Mouse (Mus musculus) layer of hippocampus, adult 9-11 months (tissue): ENCODE results near the gene Edem1.
"Not testable (repeated sequence)": the region's sequence is repeated elsewhere in the genome, so short reads cannot be mapped to it uniquely, and the experiment has no call there.

Experiments used
- DNase-seq: peaks from one replicate; pipeline ENCODE4 v3.0.0; 2022

Edem1 gene

DNA sequence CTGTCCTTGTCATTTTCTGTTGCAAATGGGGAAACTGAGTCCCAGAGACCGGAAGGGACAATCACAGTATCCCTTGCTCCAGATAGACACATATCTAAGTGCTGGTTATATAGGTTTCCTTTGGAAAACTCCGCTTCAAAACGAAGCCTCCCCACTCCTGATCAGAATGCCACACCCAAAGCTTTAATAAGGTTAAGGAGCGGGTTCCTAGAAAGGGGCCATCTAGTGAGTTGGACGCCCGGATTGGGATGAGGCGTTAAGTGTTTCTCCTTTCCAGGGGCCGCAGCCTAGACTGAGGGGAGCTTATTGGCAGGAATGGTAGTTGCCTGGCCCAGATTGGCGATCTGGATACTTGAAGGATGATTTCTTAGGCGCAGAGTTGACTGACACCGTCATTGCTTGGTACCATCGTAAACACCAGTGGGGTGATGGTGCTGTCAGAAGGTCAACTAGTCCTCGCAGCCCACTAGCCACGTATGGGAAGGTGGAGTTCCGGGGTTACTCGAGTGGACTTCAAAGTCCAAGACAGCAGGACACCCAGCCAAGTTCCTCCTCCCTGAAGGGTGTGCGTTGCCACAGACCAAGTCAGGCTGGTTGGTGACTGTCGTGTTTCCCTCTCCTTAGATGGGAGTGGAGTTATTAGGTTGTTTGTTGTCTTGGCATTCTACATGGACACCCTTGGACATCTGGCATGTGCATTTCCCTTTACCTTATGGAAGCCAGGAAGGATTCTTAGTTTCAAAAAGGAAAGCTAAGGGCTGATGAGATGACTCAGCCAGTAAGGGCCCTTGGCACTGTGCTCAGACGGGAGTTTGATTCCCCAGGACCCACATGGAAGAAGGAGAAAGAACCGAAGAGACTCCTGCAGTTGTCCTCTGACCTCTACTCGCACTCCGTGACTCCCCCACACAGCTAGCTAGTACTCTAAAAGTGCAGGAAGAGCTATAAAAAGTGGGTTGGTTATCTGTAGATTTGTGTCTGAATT is 1.2 kb downstream of the Edem1 start:
- peak; percentile 50 for DNase-seq

DNA sequence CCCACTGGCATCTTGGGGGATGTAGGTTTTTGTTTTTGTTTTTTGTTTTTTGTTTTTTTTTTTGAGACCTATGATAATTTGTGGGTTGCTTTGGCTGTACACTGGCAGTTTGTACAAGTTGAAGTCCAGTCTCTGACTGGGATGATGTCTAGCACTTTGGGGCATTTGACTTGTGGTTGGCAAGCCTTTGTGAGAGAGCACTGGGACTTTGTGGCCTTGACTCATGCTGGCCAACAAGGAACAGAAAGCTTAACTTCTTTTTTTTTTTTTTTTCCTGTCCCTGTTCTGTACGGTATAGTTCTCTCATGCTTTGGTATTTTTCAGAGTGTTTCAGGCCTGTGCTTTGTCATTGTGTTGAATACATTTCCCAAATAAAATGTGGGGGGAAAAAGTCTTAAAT is 3.7 kb downstream of the Edem1 start:
- peak; percentile 47 for DNase-seq

DNA sequence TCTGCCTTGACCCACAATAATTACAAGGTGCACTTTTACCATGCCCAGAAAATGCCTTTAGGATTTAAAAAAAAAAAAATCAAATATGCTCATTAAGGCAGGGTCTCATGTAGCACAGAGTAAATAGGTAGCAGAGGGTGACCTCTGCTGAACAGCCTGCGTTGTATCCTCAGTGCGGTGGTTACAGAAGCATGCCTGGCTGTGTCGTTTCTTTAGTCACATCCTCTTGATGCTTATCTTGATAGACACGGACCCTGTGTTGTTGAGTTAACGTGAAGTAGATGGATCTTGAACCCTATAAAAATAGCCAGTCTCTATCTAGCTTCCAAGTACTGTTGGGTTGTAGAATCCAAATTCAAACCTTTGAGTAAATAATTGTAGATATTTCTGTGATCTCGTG is 4.5 kb downstream of the Edem1 start:
- DNase-seq, result no peak

DNA sequence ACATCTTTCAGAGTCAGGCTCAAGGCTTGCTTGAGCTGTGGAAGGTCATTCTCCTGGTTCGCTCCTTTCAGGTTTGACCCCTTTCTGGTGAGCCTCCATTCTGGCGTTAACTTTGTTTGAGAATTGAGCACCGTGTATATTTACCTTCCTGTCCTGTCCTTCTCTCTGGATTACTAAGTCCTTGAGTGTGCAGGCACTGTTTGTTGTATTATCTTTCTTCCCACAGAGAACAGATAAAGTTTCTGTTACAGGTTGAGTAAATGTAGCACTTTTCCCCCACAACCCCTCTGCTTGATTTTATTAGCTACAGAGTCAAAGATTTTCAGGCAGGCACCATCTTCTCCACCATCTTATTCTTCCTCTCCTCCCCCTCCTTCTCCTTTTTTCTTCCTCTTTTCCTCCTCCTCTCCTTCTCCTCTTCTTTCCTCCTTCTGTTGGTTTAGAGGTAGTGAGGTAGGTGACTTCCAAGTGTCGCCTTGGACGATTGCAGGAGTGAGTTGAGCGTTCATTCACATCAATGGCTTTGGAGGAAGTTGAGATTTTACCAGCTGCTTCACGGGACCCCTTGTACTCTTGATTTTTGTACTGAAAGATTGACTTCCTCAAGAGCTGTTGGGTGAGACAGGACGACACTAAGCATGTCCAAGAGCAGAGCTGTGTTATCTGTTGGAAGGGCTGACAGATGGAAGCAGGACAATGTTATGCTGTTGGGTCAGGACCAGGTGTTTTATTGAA is 5.7 kb downstream of the Edem1 start:
- DNase-seq, result no peak

DNA sequence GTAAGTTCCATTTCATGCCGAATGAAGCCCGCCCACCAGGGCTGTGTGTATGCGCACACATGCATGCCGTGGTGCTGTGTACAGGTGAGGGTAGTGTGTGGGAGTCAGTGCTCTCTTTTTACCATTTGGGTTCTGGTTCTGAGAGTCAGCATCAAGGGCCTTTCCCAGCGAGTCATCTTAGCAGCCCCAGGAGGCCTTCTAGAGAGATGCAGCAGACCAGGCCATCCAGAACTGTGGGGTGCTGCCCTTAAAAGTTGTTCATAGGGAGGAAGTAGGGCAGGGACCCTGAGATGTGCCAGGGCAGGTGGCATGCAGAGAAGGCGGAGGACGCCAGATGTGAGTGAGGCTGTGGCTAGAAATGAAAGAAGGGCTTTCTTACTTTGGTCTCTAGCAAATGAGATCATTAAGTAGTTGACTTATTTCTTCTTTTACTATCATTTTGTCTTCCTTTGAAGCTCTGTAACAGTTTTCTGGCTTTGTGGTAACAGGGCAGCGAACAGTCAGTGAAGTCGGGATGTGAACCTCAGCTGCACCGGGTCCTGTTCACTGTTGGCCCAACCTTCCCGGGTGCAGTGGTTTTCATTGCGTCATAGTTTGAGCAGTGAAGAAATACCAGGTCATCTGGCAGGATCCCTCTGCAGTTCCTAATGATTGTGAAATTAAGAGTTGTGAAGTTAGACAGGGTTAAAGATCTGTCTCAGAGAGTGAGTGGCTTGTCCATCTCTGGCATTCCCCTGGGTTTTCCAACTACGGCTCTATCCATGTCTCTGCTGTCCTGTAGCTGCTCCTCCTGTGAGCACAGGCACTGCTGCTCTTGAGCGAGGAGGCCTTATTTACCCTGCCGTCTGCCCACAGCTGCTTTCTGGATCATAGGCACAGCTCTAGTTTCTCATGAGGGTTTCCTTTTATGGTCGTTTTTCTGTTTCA is 7.6 kb downstream of the Edem1 start:
- no peak for DNase-seq

DNA sequence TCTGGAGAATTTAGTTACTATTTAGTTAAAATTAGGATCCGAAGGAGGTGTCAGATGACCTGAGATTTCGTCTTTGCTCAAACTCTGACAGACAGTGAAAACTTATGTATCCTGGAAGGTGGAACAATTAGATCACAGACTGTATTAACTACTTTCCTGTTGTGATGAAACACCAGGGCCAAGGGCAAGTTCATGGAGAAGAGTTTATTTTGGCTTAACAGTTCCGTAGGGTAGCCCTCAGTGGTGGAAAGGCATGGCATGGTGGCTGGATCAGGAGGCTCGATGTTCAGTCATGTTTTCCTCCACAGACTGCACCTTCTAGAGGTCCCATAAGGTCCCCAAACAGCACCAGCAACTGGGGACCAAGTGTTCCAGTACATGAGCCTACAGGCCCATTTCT is 8.6 kb downstream of the Edem1 start:
- DNase-seq, result no peak

DNA sequence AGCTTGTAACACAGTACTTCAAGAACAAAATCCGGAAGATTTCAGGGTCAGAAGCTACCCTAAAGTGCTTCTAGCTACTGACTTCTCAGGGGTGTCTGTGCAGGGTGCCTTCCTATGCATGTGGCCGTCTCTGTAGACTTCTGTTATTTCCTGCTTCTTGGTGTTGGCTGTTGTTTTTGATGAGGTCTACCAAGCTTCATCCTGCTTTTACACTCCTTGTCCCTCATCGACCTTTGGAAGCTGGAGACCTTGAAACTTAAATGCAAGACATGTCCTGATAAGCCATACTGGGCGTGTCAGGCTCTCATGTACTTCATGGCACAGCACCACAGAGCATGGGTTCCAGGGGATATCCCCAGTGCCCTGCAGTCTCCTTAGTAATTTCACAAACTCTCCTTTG is 9.5 kb downstream of the Edem1 start:
- DNase-seq, result no peak

DNA sequence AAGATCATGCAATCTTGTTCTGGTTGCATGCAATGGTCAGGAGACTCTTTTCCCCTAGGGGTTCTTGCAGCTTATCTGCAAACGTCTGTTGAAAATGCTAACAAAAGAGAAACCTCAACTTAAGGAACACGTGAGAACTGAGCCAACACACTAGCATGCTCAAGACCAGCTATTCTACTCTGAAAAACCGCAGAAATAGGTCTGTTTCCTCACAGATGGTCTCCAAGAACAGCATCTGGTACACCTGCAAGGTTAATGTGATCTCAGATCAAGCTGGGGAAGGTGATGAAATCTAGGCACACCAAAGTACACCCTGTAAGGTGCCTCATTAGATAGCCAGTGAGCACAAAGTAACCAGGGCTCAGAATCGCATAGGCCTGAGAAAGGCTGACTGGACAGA is 11.0 kb downstream of the Edem1 start:
- DNase-seq, result no peak

DNA sequence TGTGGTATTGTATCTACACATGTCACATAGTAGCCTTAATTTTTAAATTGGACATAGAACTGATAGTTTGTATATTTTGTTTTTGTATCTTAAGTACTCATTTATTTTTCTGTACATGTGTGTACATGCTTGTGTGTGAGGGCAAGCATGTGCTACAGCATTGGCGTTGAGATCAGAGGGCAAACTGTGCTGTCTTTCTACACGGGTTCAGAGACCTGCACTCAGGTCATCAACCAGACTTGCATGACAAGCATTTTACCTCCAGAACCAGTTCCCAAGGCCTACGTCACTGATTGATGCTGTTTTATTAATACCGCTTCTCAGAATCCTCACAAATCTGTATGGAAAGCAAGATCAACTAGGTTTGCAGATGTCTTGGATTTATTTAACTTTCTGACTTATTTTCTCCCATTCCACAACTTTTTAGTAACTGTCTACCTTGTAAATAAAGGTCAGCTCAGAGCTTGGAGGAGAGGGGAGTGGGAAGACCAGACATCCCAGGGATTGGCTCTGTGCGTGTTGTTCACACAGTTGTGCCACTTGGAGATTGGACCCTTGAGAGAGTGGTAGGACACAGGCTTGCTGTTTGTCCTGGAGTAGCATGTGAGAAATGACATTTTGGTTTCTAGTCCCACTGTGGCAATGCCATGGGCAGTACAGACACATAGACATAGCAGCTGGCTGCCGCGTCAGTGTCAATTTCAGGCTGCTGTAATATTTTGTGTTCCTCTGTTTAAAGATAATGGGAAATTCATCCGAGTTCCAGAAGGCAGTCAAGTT is 12.6 kb downstream of the Edem1 start:
- no peak for DNase-seq

DNA sequence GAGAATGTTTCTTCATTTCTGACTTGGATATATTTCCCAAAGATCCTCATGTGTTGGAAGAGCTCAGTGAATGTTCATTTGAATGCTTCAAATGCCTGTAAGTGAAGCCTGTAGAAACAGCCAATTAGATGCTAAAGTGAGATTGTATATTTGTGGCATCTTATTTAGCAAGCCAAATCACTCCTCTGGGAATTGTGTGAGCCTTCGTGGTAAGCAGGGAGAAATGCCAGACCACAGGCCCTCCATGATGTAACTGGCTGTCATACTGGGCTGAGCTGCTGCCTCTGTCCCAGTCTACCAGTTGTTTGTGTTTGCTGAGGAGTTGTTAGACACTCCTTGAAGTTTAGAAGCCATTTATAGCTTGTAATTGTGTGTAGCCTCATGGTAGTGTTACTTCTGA is 15.2 kb downstream of the Edem1 start:
- no peak for DNase-seq

DNA sequence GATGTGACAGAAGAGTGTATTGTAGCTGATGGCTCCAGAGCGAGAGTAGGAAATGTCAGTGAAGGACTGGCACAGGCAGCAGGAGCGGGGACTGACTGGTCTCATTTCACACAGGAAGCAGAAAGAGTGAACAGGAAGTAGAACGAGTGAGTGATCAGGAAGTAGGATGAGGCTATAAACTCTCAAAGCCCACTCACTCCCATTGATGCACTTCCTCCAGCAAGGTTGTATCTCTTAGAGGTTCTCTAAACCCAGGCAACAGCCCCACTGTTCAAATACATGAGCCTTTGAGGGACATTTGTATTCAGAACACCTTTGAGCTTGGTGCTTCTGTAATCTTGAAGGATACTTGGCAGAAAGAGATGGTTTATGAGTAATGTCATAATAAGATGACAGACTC is 15.7 kb downstream of the Edem1 start:
- no peak for DNase-seq

DNA sequence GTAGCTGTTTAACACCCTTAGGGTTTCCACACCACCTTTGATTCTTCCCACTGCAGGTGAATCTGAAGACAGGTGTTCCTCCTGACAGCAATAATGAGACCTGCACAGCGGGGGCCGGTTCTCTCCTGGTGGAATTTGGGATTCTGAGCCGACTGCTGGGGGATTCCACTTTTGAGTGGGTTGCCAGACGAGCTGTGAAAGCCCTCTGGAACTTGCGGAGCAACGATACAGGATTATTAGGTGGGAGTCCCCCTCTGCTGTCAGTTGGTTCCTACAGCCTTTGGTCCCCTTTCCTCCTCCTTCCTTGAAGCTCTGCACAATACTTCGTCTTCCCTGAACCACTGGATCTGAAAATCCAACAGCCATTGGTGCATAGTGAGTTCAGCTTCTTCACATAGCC is 16.3 kb downstream of the Edem1 start:
- no peak for DNase-seq

DNA sequence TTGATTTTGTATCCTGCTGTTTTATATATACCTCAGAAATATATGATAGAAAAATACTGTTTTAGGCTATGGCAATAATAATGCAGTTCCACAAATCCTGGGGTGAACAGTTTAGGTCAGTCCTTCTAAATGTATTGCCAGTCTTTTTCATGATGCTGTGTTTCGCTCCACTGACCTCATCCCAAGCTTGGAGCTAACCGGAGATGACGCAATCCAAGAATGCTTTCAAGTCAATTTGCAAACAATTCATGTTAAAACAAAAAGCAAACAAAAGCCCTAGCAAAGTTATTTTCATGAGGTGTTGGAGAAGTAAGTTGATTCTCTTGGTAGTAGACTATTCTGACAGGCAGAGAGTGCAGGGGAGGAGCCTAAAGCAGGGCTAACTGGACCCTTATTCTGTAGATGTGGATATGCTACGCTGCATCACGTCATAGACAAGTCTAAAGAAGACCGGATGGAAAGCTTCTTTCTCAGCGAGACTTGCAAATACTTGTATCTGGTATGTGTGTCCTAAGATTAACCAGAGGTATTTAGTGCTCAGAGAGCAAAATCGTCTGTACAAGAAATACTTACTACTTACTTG is 23.7 kb downstream of the Edem1 start:
- DNase-seq, result no peak

DNA sequence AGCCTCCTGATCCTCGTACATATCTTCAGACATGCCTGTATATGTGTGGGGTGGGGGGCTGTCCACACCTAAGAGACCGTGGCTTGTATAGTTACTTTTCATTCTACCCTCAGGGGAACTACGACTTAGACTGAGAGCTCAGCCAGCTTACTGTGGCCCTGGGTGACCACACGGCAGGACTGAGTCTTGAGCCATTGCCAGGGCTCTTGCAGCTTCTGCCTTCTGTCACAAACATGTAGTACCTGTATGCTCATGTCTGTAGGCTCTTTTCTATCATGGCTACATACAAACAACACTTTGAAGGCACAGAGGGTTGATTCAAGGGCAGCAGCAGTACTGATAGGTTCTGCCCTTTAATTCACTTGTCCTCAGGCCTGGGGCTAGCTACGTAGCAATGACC is 24.5 kb downstream of the Edem1 start:
- no peak for DNase-seq

DNA sequence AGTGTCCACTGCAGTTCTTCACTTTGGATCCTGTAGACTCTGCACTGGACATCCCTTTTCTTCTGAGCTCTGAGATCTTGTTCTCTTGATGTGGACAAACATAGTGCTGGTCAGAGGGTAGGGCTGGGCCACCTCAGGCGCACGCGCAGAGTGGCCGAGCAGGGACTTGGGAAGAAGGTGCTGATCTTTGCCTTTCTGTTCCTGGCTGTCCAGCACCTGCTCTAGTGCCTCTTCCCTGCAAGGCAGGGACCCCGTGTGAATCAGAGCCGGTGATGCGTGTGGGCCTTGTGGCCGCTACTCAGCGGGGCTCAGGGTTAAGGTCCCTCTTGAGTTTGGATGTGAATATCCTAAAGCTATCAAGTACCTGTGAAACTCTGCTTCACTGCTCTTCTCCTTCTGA is 30.1 kb downstream of the Edem1 start:
- DNase-seq, result no peak

DNA sequence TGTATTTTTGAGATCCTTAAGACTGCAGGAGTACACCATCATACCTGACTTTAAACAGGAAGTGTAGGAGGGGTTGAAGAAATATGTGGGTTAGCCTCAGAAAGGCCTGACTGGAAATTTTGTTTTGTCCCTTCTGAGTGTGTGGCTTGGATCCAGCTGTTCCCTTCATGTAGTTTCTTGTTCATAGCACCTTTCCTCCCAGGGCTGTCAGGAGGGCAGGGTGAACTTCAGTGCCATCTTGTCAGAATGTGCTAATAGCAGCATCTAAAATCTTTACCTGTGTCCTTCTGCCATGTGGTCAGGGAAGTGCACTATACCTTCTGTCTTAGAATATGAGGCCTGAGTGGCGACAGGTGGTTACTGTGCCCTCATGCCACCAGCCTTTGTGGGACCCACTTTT is 32.8 kb downstream of the Edem1 start:
- DNase-seq, result no peak

DNA sequence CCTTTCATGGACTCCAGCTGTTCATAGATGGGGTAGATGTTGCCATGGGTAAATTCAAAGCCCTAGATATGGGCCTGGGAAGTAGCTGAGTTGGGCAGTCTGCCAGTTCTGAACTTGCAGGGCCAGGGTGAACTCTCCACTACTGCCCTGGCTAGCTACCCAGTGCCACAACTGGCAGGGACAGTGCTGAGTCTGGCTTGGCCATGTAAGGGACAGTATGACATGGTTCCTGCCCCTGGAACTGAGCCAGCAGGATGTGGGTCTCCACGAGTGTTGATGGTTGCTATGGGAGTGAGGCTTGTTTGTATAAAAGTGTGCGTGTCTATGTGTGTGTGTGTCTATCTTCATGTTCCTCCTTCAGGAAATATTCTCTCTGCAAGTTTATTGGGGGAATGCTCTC is 34.1 kb downstream of the Edem1 start:
- DNase-seq, result no peak

DNA sequence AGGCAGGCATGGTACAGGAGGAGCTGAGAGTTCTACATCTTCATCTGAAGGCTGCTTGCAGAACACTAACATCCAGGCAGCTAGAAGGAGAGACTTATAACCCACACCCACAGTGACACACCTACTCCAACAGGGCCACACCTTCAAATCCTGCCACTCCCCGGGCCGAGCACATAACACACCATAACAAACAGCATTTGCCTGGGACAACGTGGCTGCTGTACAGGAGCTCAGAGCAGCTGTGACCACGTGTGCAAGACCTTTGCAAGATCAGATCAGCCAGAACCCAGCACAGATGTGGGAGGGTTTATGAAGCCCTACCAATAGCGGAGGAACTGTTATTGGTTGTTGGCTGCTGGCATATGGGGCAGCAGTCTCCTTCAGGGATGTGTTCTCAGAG is 37.9 kb downstream of the Edem1 start:
- no peak for DNase-seq

DNA sequence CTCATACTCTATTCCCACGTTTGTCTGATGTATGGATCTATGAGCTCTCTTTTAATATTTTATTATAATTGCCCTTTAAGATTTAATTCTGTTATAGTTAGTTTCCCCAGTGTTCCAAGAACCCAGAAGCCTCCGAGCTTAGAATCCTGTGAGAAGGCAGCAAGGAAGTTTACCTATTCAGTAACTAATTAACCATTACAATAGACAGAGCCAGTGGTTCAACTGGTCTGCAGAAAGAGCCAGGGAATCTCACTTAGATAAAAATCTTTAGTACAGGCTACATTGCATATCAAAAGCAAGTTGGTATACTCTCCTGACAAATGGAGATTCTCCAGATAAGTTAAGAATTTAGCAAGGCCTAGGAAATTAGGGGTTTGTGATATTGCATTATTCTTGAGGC is 40.6 kb downstream of the Edem1 start:
- not testable (repeated sequence) for DNase-seq

DNA sequence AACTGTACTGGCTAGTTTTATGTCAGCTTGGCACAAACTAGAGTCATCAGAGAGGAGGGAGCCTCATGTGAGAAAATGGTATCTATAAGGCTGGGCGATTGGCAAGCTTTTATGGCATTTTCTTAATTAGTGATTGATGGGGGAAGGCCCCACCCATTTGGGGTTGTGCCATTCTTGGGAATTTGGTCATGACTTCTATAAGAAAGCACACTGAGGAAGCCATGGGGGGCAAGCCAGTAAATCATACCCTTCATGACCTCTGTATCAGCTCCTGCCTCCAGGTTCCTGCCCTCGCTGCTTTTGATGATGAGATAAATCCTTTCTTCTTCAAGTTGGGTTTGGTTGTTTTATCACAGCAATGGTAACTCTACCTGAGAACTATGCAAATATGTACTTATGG is 42.0 kb downstream of the Edem1 start:
- DNase-seq, result no peak

DNA sequence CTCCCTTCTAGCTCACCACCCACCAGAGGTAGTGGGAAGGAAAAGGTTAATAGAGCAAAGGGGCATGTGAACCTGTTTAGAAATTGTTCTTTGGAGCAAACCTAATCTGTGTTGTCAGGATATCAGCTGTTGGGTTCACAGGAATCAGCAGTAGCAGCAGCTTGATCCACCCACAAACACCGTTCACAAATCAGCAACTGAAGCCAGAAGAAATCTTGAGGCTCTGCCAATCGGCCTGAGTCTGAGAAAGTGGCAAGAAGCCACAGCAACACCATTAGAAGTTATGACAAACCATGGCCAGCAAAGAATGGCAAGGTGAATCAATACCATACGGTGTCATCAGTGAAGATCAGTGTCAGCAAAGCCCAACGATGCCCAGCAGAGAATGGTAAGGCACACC is 42.8 kb downstream of the Edem1 start:
- DNase-seq, result no peak

DNA sequence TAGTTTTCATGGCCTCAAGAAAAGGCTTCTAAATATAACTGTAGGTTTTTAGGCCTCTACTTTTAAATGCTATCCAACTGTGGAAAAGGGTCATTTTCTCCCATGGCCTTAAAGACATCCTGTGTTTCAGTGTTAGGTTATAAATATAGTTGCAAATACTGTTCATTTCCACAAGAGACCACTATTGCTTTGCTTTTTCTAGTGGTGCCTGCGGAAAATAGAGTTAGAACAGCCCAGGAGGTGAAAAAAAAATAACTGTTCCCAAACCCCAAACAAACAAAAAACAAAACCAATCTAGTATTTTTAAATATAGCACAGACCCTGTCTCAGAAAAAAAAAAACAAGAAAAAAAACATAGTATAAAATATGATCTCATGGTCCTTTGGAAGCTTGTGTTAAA is 46.9 kb downstream of the Edem1 start:
- no peak for DNase-seq
